Mouse (Mus musculus): Measurements from ENCODE around the gene Ccdc153.

- TF ChIP-seq CTCF (conservative IDR thresholded peaks at IDR 0.05 in 1 of 2, IDR thresholded peaks at IDR 0.05 in 1 of 2; ENCODE audit: low read depth in 2 of 2, low read length in 2 of 2), result no peak
- no peak for TF ChIP-seq POLR2A (IDR thresholded peaks at IDR 0.05; ENCODE audit: low read depth, low read length)
- TF ChIP-seq ELF1 (IDR thresholded peaks at IDR 0.05; ENCODE audit: low read depth, low read length), result no peak
- no peak for TF ChIP-seq ZC3H11A (IDR thresholded peaks at IDR 0.05; ENCODE audit: low read depth, low read length)
- no peak for TF ChIP-seq MAX (IDR thresholded peaks at IDR 0.05; ENCODE audit: low read length)
- no peak for TF ChIP-seq CHD1 (IDR thresholded peaks at IDR 0.05; ENCODE audit: low read depth, low read length)
- TF ChIP-seq MAFK (IDR thresholded peaks at IDR 0.05; ENCODE audit: insufficient replicate concordance, low read length), result no peak
- TF ChIP-seq CHD2 (IDR thresholded peaks at IDR 0.05; ENCODE audit: low read length), result no peak
- TF ChIP-seq JUND (conservative IDR thresholded peaks at IDR 0.05; ENCODE audit: low read depth, low read length), result no peak
- TF ChIP-seq ETS1 (conservative IDR thresholded peaks at IDR 0.05; ENCODE audit: low read depth, low read length), result no peak
- TF ChIP-seq EP300 (IDR thresholded peaks at IDR 0.05; ENCODE audit: low read length), result no peak
Measured at GRCm38 (mm10) chr9:44253441-44253840, 13.0 kb downstream of the Ccdc153 start.
